Mouse (Mus musculus): ENCODE results near the gene Praf2.
"Not testable (repeated sequence)": the region's sequence is repeated elsewhere in the genome, so short reads cannot be mapped to it uniquely, and the experiment has no call there.

The Praf2 gene

DNA sequence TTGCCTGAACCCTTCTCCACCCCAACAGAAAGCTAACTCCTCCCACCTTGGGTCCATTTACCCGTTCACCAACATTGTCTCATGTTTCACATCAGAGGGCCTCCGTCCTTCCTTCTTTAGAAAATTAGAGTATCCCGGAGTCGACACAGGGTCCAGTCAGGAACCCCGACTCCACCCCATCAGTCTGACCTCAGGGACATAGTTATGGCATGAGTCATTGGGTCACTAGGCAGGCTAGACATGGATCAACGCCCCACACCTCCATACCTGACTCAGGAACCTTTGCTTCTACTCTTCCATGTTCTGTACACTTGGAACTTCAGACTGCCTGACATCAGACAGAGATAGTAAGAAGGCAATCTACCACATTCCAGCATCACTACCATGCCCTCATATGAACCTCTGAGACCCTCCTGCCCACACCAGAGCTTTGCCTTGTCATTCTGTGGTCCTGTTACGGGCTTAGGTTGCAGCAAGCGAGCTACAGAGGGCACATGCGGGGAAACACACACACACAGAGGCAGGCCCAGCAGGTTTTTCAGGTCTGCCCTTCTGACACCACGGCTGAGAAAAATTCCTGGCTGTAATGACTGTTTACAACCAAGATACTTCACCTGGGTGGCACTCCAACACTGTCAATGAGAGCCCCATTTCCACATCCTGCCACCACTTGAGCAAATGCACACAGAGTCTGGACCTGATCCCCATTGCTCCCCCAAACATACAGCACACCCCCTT is 12.0 kb downstream of the Praf2 start:
- no peak for DNase-seq

- no peak for DNase-seq
Observed at GRCm38 (mm10) chrX:7741103-7741502, 12.9 kb downstream of the Praf2 start.

DNA sequence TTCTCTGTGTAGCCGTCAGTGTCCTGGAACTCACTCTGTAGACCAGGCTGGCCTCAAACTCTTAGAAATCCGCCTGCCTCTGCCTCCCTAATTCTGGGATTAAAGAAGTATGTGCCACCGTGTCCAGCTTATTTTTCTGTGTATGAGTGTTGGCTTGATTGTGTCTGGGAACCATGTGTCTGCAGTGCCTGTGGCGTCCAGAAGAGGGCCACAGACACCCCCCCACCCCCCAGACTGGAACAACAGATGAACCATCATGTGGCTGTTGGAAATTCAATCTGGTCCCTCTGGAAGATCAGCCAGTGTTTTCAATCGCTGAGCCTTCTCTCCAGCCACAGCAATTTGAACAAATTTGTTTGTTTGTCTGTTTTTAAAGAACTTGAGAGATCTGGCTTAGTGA is 15.2 kb downstream of the Praf2 start:
- no peak for DNase-seq

- no peak for DNase-seq
Observed at GRCm38 (mm10) chrX:7744940-7745339, 16.7 kb downstream of the Praf2 start.

GRCm38 (mm10) chrX:7745429-7745828 is 17.2 kb downstream of the Praf2 start:
- DNase-seq, result no peak

DNA sequence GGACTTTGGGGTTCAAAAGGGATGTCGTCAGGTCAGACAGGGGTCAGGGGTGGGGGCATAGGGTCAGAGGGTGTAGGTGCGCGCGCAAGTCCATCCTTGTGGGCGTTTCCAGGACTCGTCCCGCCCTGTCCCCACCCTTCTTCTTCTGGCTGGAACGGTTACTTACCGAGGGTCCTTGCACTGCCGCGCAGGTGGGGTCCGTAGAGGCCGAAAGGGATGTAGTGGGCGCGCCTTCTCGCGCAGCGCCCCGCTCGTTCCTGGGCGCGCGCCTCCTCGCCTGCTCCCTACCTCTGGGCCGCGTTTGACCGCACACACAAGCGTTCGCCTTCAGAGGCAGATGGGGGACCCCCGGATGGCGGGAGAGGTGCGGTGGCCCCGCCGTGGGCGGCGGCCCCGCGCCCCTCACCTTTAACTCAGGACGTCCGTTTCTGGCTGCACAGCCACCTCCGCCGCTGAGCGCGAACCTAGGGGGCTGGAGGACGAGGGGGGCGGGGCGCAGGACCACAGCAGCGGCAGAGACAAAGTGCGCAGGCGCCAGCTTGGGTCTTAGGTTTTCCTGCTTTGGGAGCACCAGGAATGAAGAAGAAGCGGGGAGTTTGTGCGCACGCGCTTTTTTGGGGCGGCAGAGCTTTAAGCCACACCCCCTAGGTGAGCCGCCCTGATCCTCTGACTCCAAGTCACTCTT is 22.3 kb downstream of the Praf2 start, which contains the start of gene Ccdc120:
Ccdc120 (minus strand) TSS at position 474 of the 685 bp plus-strand sequence.
- DNase-seq, result peak; percentile 97

DNA sequence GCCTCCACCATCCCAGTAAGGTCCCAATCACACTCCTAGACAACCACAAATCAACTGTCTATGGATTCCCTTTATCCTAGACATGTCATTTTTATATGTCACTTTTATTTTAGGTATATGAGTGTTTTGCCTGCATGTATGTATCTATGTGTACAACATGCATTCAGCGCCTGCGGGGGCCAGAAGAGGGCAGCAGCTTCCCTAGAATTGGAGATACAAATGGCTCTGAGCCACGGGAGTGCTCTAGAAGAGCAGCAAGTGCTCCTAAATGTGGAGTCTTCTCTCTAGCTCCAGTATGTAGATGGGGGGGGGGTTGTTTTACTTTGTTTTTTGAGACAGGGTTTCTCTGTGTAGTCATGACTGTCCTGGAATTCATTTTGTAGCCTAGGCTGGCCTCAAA is 25.4 kb downstream of the Praf2 start:
- not testable (repeated sequence) for DNase-seq

- DNase-seq, result peak; percentile 100
Observed at GRCm38 (mm10) chrX:7762137-7762920, 34.1 kb downstream of the Praf2 start, which contains the start of gene Tfe3. TSS of gene Tfe3 (plus strand) at chrX:7762560.

DNA sequence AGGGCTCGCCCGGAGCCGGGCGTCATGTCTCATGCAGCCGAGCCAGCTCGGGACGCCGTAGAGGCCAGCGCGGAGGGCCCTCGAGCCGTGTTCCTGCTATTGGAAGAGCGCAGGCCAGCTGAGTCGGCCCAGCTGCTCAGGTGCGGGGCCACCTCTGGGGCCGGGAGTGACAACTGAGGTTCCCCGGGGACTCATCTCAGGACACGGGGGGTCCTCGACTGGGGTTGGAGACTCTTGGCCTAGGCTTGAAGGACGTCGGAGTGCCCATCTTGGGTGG is 34.6 kb downstream of the Praf2 start:
- DNase-seq, result no peak

DNA sequence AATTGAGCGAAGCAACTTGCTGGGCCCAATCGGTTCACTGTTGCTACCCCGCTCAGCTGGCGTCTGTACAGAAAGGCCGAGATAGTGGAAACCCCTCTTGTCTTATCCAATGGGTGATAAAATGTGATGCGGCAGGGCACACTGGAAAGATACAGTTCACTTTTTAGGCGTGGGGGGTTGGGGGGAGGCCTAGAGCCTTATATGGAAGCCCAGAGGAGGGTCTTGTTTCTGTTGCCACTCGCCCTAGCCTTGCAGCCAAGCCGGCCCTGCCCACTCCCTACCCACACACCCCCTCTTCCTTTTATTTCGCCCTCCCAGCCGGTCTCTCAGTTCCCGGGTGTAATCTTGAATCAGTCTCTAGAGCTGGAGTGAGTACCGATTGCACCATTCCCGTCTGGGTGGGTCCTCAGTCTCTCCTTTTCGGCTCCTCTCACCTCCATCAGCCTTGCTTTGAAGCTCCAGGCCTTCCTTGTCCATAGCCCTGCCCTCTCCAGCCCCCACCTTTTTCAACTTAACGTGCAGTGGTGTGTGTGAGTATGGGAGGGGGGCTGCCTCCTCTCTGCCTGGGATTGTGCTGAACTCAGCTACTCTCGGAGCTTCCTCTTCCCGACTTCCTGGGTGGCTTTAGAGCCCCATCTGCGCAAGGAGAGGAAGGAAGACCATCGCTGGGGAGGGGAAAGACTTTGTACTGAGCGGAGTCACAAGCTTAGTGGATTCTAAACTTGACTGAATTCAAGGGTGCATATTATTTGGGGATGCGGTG is 35.6 kb downstream of the Praf2 start:
- peak; percentile 98 for DNase-seq

DNA sequence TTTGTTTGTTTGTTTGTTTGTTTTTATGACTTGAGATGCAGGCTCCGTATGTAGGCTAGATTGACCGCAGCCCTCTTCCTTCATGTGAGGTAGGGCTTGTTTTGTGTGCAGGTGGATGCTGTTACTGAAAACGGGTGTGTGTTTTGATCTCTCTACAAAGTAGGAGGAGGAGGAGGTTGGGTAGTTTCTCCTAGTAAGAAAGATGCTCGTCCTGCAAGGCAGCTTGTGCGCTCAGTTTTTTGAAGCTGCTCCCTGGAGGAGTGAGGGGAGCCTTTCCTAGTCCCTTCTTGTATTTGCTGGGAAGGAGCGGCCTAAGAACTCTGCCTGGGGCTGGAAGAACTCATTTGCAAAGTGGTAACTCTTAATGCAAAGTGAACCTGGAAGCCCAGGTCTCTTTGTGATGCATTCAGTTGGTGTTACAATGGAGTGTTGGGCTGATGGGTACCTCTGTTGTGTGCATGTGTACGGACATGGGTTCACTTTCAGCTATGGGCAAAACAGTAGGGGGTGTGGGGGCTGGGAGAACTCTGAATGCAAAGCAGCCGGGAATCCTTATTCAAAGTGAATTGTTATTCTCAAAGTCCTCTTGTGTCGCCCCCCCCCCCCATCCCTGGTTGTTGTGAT is 36.5 kb downstream of the Praf2 start:
- DNase-seq, result peak; percentile 70

- peak; percentile 92 for DNase-seq
Observed at GRCm38 (mm10) chrX:7765281-7765670, 37.0 kb downstream of the Praf2 start.

GRCm38 (mm10) chrX:7765764-7766163 is 37.5 kb downstream of the Praf2 start:
- DNase-seq, result peak; percentile 97

GRCm38 (mm10) chrX:7769302-7770017 is 41.2 kb downstream of the Praf2 start:
- peak; percentile 37 for DNase-seq

DNA sequence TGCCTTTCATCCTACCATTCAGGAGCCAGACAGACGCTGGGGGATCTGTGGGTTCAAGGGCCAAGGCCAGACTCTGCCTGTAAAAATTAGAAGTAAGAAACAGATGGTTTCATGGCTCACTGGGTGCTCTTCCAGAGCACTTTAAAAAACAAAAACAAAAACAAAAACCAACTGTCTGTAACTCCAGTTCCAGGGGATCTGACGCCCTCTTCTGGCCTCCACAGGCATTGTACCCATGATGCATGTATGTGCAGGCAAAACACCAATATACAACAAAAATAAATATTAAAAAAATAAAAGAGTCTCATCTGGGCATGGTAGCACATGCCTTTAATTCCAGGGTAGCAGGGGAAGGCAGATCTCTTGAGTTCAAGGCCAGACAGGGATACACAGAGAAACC is 44.5 kb downstream of the Praf2 start:
- DNase-seq, result peak; percentile 67

DNA sequence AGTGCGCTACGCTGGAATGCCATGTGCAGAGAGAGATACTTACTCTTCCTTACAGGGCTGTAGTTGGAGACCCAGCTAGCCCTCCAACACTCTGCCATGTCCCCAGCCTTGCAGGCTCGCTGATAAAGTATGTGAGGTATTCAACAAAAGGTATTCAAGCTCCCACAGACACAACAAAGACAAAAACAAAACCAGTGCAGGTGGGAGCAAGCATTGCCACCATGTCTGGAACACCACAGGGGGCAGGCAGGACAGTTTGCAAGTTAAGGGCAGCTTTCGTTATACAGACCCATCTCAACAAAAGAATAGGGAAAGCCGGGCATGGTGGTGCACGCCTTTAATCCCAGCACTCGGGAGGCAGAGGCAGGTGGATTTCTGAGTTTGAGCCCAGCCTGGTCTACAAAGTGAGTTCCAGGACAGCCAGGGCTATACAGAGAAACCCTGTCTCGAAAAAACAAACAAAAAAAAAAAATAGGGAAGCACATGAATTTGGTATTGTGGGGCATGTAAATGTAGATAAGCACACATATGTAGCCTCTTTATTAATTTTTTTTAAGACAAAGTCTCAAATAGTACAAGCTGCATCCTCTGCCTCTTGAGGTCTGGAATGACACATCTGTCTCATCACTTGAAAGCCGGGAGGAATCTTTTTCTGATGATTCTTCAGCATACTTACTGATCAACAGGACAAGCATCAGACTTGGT is 47.4 kb downstream of the Praf2 start:
- DNase-seq, result peak; percentile 45

GRCm38 (mm10) chrX:7776329-7777082 is 48.3 kb downstream of the Praf2 start:
- peak; percentile 77 for DNase-seq

DNA sequence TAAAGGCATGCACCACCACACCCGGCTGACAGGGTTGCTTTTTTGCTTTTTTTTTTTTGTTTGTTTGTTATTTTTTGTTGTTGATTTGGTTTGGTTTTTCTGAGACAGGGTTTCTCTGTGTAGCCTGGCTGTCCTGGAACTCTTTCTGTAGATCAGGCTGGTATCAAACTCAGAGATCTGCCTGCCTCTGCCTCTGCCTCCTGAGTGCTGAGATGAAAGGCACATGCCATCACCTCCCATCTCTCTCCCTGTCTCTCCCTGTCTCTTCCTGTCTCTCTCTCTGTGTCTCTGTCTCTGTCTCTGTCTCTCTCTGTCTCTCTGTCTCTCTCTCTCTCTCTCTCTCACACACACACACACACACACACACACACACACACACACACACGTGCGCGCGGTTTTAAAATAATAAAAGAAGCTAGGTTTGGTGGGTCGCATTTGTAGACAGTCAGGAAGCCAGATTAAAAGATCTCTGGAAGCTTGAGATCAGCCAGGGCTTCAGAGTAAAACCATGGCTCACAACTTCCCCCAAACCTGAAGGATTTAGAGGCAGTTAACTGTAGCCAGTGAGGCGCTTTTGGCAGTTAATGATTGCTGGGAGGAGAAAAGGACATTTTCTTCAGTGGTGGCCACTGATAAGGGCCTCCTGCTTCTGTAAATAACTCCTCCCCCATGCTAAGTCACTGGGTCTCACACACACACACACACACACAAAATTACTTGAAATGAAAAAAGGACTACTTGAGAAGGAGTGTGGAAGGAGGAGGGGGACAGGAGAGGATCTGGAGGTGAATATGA is 50.4 kb downstream of the Praf2 start:
- no peak for DNase-seq

DNA sequence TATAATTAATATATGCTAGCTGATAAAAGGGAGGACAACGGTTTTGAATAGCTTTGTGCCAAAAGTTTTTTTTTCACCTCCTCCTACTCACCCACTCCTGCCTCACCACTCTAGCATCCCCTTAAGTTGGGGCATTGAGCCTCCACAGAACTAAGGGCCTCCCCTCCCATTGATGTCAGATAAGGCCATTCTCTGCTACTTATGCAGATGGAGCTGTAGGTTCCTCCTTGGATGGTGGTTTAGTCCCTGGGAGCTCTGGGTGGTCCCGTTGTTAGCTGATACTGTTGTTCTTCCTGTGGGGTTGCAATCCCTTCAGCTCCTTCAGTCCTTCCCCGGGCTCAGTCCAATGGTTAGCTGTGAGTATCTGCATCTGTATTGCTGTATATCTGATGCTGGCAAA is 51.1 kb downstream of the Praf2 start:
- DNase-seq, result no peak
